Mouse (Mus musculus) left cerebral cortex, postnatal 36 days (tissue): ENCODE results near the gene Fam189b. TPM values are rescaled to one million over a fixed set of nuclear protein-coding genes. Genes with fewer than 3 reads are reported as not detected.
A peak's percentile ranks its signal among the peaks of the same experiment; 100 is the strongest.
"Not testable (repeated sequence)": the region's sequence is repeated elsewhere in the genome, so short reads cannot be mapped to it uniquely, and the experiment has no call there.

Experiments used
- DNase-seq, 2 experiments: peaks; one replicate each; pipeline ENCODE4 v3.0.0; 2021 to 2022; ENCODE audit warnings: low spot score in 2 of 2, mixed read lengths in 1 of 2
- intact Hi-C: fragments of 180-260 bp; cut with DNase I; formaldehyde crosslinking; loops from one replicate; pipeline ENCODE4 v1.15.1; 2025
- total RNA-seq, 2 experiments: library from RNA; stranded (reverse); gene quantifications; 2 replicates each; pipeline ENCODE4 v1.2.3; 2021

Gene Fam189b
- 10 to 100 TPM; 59.3 to 60.3 TPM for total RNA-seq

DNA sequence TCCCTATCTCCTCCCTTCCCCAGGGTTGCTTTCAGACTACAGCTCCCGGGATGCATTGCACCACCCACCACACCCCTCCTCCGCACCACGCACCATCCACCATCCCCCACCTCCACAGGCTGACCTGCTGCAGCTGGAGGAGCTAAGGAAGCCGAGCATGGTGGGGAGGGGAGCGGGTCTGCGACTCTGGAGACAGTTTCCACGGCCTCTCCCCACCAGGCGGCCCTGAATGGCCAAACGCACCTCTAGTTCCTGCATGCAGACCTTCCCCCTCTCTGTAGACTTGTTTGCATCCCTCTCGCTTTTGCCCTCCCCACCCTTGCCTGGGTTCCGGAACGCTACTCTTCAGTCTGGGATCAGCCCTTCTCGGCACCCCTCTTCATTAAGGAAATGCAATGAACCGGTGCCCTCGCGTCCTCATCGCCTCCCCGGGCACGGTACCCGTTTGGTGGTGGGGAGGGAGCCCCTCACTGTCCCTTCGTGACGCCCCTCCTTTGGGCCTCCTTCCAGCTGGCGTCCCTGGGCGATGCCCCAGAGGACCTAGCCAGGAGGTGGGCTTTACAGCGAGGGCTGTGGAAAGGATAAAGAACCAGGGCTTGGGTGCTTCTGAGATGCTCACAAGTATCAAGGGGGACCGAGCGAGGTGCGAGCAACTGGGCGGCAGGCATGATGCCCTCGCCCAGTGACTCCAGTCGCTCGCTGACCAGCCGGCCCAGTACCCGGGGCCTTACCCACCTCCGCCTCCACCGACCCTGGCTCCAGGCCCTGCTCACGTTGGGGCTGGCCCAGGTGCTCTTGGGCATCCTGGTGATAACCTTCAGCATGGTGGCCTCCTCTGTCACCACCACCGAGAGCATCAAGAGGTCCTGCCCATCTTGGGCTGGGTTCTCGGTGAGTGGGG lies at the start of gene Fam189b:
Gene Fam189b (plus strand): TSS at position 86 of the 901 bp plus-strand sequence.
- intact Hi-C loops: no loop called here
- peak; percentile 92 to 93 for DNase-seq

DNA sequence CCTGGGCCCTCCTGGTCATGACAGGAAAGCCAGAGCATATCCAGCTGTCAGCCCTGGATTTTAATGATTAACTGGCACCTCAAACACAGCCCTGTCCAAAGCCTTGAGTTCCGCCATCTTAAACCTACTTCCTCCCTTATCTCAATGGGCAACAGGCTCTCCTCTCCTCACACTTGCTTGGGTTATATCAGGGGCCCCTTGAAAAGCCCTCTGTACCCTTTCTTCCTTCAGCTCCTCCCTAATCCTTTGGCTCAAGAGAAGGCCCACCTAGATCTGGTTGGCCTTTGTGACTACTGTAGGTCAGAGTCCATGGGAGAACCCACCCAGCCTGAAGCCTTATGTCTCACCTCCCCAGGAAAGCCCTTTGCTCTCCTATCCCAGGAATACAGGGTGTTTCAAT lies 49.2 kb upstream of the Fam189b start:
- intact Hi-C loops: no loop called here
- no peak for DNase-seq

DNA sequence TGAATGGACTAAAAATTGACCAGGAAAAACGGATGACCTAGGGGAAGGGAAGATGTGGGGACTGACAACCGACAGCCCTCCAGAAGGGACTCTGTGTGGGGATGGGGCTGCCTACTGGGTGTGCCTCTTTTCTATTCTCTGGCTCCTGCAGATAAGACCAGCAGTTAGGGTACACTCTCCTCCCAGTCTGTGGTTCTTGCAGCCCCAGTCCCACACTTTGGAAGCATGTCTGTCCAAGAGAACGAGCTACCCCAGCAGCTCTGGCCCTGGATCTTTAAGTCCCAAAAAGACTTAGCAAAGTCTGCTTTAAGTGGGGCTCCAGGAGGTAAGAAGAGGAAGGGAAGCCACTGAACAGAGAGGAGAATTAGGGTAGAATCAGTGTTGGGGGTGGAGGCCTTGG lies 47.0 kb upstream of the Fam189b start, which contains the start of gene Pklr:
Gene Pklr (plus strand): TSS at position 185 of the 400 bp plus-strand sequence.
- no peak for DNase-seq
- intact Hi-C loops: no loop called here

DNA sequence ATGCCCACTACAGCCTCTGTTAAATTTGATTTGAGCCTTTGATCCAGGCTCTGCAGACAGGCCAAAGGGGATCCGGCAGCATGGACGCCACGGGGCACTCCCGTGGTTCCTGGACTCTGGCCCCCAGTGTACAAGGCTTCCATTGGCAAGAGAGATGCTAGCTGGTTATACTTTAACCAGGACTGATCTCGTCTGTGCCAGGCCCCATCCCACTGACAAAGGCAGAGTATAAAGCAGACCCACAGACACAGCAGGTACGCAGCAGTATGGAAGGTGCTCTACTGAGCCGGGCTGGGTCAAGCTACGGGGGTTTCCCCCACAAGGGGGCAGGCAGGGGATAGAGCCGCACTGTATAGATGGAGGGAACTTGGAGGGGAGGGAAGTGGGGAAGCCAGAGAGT lies 46.6 kb upstream of the Fam189b start:
- intact Hi-C loops: no loop called here
- no peak for DNase-seq

DNA sequence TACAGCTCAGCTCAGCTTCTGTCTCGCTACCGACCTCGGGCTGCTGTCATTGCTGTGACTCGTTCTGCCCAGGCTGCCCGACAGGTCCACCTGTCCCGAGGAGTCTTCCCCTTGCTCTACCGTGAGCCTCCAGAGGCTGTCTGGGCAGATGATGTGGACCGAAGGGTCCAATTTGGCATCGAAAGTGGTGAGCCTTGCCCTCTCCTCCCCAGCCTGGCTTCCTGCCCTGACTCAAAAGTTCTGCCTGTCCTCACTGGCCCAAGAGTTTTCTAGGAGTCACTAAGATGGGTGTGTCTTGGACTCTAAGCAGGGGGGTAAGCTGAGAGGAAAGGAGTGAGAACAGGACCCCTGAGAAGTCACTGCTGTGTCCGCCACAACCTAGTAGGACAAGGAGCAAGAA lies 38.1 kb upstream of the Fam189b start:
- DNase-seq: no peak
- intact Hi-C loops: no loop called here

DNA sequence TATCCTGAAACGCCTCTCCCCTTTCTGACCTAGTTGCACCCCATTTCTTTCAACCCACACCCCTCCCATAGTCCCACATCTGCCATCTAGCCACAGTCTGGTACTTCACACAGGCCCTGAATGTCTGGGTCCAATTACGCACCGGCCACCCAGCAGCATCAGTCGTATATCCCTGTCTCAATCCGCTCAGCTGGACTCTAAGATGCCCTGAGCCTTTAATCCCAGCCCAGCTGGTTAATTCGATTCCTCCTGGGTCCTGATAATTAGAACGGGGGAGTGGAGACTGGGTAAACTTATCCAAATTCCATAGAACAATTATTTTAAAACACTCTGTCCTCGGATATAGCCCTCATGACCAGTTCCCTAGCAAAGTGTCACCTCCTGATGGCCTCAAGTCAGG lies 37.4 kb upstream of the Fam189b start:
- intact Hi-C loops: no loop called here
- no peak for DNase-seq

DNA sequence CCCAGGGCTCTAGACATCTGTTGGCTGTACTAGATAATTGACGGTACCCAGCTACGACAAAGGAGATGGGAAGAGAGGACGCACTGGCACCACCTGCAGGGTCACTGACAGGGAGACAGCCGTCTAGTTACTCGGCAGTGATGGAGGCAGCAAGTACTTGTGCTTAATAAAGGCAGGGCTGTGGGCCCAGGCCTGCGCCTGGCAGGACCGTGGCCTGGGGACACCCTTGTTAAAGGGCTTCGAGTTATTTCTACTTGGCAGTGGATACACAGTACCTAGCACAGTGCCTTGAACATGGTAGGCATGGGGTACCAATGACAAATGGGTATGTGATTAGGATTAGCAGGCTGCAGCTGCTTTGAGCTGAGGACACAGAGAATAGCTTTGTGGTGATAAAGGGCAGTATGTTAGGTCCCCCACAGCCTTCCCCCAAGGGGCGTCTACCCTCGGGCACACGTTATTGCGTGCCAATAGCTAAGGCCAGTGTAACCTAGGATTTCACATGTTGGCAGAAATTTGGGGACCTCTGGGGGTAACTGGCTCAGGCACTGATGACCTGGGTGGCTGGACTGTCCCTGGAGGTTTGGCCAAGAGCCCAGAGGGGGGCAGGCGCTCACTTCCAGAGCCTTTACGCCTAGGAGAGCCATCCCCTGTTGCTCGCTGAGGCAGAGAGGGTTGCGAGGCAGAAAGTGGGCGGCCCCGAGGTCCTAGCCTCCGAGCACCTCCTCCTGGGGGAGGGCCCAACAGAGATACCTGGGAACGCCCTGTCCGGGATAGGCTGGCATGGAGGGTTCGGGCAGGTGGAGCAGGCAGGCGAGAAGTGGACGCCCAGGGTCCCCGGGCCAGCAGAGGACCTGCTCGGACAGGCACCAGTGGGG lies 35.6 kb upstream of the Fam189b start:
- intact Hi-C loops: no loop called here
- no peak for DNase-seq

DNA sequence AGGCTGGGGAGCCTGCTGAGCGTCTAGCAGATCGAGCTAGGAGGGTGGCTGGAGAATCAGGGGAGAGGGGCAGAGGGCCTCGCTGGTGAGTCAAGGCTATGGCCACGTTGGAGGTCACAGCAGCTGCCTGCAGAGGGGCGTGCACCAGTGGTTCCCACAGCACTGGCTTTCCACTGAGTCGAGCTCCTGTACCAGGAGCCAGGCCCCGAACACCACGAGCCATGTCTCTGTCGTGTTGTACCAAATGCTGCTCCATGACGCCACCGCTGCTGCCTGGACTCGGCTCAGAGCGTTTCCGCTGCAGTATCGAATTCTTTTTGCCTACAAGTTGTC lies 35.0 kb upstream of the Fam189b start:
- no peak for DNase-seq
- intact Hi-C loops: no loop called here

DNA sequence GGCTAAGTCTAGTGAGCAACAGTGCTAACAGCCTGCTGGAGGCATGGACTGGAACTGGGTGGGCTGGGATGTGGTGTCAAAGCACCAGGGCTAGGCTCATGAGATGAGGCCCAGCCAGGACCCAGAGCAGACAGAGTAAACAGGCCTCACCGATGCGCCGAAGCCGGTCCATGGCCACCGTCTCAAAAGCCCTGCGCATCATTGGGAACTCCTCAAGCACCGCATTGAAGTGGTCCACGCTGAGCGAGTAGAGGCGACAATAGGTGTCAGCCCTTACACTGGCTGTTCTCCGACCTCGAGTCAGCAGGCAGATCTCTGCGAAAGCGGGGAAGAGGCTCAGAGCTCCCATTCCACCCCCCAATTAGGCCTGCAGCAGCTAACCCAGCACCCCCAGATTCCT lies 34.4 kb upstream of the Fam189b start:
- intact Hi-C loops: no loop called here
- no peak for DNase-seq

DNA sequence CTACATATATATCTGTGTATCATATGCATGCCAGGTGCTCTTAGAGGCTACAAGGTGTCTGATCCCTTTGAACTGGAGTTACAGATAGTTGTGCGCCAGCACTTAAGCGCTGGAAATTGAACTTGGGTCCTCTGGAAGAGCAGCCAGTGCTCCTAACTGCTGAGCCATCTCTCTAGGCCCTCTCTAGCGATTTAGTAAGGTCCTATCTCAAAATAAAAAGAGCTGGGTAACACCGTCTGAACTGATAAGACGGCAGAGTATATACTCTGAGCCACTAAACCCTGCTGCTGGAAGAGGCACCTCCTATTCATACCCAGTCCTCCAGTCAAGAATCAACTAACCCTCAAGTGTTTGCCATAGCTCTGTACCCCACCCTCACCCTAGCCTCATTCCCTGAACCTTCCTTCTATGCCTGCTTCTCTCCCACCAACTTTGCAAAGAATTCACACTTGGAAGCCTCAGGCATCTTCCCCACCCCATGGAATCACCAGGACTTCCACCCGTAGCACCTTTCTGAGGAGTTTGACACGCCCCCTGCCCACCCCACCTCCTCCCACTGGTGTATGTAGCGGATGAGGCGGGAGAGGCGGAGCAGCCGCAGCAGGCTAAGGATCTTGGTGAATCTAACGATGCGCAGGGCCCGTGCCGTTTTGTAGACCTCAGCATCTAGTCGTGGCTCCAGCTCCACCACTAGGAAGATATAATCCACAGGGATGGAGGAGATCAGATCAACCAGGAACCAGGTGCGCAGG lies 30.7 kb upstream of the Fam189b start:
- DNase-seq: no peak
- intact Hi-C loops: no loop called here

DNA sequence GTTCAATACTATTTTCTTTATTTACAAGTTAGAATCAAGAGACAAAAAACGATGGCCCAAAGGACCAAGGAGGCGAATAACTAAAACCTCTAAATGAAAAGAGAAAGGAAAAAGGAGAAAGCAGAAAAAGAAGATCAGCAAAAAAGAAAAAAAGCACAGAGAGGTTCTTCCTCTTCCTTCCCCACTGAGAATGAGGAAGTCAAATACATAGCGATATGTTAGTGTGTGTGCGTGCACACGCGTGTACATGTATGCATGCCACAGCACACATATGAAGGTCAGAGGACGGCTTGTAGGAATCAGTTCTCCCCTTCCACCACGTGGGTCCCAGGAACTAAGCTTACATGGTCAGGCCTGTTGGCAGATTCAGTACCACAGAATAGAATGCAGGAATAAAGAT lies 26.0 kb upstream of the Fam189b start:
- no peak for DNase-seq
- intact Hi-C loops: loop anchor here (5.0 kb wide), 1 partner anchor 65 kb away; the partner anchor contains the start of gene Rusc1

DNA sequence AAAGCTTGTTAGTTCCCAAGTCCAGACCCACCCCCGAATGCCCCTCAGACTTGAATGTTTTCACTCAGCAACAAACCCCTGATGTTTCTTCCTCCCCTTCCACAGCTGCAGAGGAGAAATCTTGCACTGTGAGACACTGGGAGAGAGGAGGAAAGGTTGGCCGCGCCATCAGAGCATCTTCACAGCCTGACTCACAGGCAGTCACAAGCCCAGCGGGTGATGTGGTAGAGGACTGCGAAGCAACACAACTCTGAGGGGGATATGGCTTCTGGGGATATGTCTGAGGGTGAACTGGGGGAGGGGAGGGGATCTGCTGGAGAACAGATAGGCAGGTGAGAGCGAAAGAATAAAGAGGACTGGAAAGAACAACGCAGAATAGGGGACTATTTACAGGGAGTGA lies 24.3 kb upstream of the Fam189b start:
- no peak for DNase-seq
- intact Hi-C loops: loop anchor here (5.0 kb wide), 1 partner anchor 66 kb away; the partner anchor contains the start of gene Rusc1

DNA sequence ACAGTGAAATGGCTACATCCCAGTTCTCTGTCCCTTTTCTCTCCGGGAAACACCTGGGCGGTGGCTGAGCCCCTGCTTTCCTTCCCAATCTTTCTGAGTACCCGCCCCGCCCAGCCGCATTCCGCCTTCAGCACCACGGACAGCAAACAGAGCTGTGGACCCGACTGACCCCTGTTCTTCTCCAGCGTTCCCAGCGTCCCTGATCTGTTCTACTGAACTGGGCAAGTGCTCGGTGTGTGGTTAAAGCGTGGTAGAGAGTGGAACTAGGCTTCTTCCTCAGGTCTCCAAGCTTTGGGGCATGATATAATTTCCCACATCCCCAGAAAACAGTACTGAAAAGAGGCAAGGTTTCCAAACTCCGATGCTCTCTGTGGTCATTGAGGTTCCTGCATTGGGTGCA lies 23.7 kb upstream of the Fam189b start:
- DNase-seq: peak in 1 of 2 experiments; percentile 26
- intact Hi-C loops: loop anchor here (5.0 kb wide), 1 partner anchor 67 kb away; the partner anchor contains the start of gene Rusc1

DNA sequence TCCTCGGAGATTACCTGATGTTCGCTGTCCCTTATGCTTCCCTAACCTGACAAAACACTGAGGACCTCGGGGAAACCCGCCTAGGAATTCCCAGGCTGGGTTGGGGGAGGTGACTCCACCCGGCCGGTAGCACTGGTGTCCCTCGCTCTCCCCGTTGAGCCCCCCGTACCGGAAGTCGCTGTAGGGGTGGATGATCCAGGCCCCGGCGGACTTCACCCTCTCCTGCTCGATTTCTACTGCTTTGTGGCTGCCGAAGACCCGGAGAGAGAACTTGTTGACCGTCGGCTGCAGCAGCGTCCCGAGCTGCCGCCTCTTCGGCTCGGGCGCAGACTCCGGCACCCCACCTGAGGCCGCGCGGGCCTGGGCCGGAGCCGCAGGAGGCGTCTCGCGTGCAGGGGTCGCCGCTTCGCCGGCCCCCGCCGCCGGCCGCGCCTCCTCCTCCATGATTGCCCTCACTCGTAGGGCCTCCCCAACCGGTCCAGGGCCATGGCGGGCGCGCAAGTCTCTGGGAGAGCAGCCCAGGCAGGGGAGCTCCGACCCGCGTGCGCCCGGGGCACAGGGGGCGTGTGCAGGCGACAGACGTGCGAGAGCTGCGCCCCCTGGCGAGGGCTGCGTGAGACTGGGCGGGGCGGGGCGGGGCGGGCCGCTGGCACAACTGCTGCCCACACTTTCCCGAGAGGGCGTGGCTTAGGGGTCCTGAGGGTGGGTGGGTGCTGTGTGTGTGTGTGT lies 23.2 kb upstream of the Fam189b start, which contains the start of gene Hcn3:
Gene Hcn3 (minus strand): TSS at position 581 of the 729 bp plus-strand sequence.
- DNase-seq: peak in 1 of 2 experiments; percentile 55
- intact Hi-C loops: loop anchor here (5.0 kb wide), 3 partner anchors 42 to 212 kb away; partner anchors contain the start of gene Rusc1

DNA sequence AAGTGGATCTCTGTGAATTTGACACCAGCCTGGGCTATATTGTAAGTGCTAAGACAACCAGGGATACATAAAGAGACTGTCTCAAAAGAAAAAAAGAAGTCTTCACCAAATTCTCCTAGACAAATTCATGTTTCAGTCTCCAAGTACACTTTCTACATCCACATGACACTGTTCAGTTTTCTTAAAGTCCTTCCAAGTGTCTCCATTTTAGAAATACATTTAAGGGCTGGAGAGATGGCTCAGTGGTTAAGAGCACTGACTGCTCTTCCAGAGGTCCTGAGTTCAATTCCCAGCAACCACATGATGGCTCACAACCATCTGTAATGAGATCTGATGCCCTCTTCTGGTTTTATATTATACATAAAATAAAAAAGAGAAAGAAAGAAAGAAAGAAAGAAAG lies 21.7 kb upstream of the Fam189b start:
- intact Hi-C loops: loop anchor here (5.0 kb wide), 2 partner anchors 44 to 214 kb away; no protein-coding TSS in a partner anchor
- DNase-seq: not testable (repeated sequence)

DNA sequence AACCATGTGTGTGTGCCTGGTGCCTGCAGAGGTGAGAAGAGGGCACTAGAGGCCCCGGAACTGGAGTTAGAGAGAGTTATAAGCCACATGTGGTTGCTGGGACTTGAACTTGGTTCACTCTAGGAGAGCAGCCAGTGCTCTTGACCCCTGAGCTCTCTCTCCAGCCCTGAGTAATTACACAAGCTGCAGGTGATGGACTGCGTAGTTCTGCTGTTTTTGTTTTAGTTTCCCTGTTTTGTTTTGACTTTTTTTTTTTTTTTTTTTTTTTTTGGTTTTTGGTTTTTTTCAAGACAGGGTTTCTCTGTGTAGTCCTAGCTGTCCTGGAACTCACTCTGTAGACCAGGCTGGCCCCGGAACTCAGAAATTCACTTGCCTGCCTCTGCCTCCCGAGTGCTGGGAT lies 21.2 kb upstream of the Fam189b start:
- DNase-seq: no peak
- intact Hi-C loops: loop anchor here (5.0 kb wide), 2 partner anchors 44 to 214 kb away; no protein-coding TSS in a partner anchor

DNA sequence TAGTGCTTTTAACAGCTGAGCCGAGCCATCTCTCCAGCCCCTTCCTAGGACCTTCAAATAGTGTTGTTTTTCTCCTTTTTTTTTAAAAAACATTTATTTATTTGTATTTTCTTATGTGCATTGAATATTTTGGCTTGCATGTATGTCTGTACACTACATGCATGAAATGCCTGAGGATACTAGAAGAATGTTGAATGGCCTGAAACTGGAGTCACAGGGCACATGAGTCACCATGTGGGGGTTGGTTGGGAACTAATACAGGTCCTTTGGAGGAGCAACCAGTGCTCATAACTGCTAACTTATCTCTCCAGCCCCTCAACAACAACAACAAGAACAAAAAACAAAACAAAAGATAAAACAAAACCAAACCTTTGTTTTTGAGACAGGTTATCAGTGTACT lies 19.8 kb upstream of the Fam189b start:
- intact Hi-C loops: loop anchor here (5.0 kb wide), 2 partner anchors 46 to 216 kb away; no protein-coding TSS in a partner anchor
- no peak for DNase-seq

DNA sequence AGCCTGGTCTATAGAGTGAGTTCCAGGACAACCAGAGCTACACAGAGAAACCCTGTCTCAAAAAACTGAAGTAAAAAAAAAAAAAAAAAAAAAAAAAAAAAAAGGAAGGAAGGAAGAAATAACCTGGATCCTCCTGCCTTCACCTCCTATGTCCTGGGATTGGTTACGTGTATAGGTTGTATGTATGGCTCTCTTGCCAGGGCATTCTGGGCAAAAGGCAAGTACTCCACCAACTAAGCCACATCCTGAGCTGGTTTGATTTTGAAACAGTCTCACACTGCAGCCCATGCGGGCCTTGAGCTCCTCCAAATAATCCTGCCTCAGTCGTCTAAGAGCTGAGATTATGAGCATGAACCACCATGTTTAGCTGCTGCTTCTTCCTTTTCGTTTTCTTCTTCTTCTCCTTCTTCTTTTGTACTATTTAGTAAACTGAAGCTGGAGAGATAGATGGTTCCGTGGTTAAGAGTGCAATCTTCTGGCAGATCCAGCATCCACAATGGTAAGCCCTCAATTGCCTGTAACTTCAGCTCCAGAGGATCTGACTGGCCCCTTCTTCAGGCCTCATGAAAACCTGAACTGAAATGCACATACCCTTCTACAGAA lies 19.2 kb upstream of the Fam189b start:
- intact Hi-C loops: loop anchor here (5.0 kb wide), 2 partner anchors 46 to 216 kb away; no protein-coding TSS in a partner anchor
- DNase-seq: no peak
